Mouse (Mus musculus): ENCODE results near the gene Lpcat3.

GRCm38 (mm10) chr6:124740211-124740887, 77.5 kb downstream of the Lpcat3 start:
- TF ChIP-seq CTCF (IDR thresholded peaks at IDR 0.05; ENCODE audit: insufficient read depth, low read depth, low read length) = no peak
- no peak for TF ChIP-seq POLR2A (IDR thresholded peaks at IDR 0.05; ENCODE audit: insufficient read depth, low read depth, low read length)
